In the genomic region with DNA sequence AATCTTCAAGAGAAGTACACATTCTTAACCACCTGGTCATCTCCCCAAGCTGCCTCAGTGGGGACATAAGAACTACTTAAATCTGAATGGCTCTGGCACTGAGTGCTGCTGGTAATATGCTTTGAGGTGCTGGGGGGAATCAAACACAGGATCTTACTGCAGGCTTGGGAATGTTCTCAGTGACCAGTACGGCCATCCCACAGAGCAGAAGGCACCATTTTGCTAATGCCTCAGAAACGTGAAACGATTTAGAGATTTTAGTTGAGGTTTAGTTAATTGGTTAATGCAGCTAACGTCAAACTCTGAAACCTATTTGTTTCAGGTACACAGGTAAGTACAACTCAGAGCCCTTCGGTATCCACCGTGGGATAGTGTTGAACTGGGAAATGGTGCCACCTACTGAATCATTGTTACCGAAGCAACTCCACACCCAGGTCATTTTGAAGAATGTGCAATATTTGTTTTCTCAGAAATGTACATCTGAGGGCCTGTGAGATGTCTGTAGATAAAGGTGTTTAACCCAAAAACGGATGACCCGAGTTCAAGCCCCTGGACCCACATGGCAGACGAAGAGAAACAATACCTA, we compare ENCODE assay signal across 11 mouse cellular contexts. TPM values are rescaled to one million over a fixed set of nuclear protein-coding genes. Genes with fewer than 3 reads are reported as not detected.
DNase-seq lines count a peak whose midpoint lies in the region; ATAC-seq and TF ChIP-seq lines count a peak whose summit lies in the region.
"Had no signal": no experiment of that assay in that cellular context is flagged by ENCODE, and none has a peak within 500 bp of the region (broad histone marks: within the 10 kb centered on the region; RNA-seq: fewer than 3 reads in every experiment).

No protein-coding gene starts in this region.

- H3K9me3 ChIP-seq in lung, embryonic 14.5 days (ENCODE audit: low read depth, low read length): no peaks in the 10 kb centered on the region
- H3K9me3 ChIP-seq: neural tube, embryonic 13.5 days had no signal

- DNase-seq in gastrocnemius, adult 2 months: no peak
- DNase-seq in gastrocnemius, postnatal 10 days: no peak
- DNase-seq in lung, embryonic 14.5 days: peak; percentile 24
- DNase-seq in lung, adult 2 months: no peak
- DNase-seq in kidney, postnatal 14 days: peak; percentile 37
- peak; percentile 11 to 12 for DNase-seq in thymus, postnatal 36 days
- no peak for DNase-seq in right cerebral cortex, postnatal 36 days (ENCODE audit: low spot score in 2 of 2)
- no peak for DNase-seq in left cerebral cortex, postnatal 14 days (ENCODE audit: low spot score in 2 of 2)
- DNase-seq: adrenal gland, postnatal 25 days; cerebellum, postnatal 25 days had no signal

- no peak overlapping the region for H3K9ac ChIP-seq in lung, embryonic 14.5 days
- H3K9ac ChIP-seq: neural tube, embryonic 13.5 days had no signal

- intact Hi-C loops in gastrocnemius, adult 2 months (cut with DNase I): no loop called here
- intact Hi-C loops in left cerebral cortex, postnatal 14 days (cut with DNase I): no loop called here

- no peaks in the 10 kb centered on the region for H3K27me3 ChIP-seq in lung, embryonic 14.5 days (ENCODE audit: insufficient read depth, low read length)
- H3K27me3 ChIP-seq: neural tube, embryonic 13.5 days had no signal

- no peak overlapping the region for H3K4me2 ChIP-seq in lung, embryonic 14.5 days
- H3K4me2 ChIP-seq: neural tube, embryonic 13.5 days had no signal

- 52% methylated on average over 10 of the region's 10 CpGs for WGBS in lung, embryonic 14.5 days
- 53% methylated on average over 10 of the region's 10 CpGs for WGBS in lung, adult 2 months

- TF ChIP-seq POLR2A in lung, adult 2 months (IDR thresholded peaks at IDR 0.05; ENCODE audit: borderline replicate concordance, extremely low read depth, low read depth, low read length): no peak

- H3K4me3 ChIP-seq in gastrocnemius, adult 2 months: no peak overlapping the region
- no peak overlapping the region for H3K4me3 ChIP-seq in lung, embryonic 14.5 days (ENCODE audit: low read depth, low read length)
- H3K4me3 ChIP-seq in lung, adult 2 months (replicated peaks; ENCODE audit: extremely low read depth, low read depth, low read length): no peak overlapping the region
- H3K4me3 ChIP-seq: neural tube, embryonic 13.5 days had no signal

- no peak for ATAC-seq in lung, embryonic 14.5 days (ENCODE audit: insufficient read depth)

- TF ChIP-seq CTCF in gastrocnemius, adult 2 months (IDR thresholded peaks at IDR 0.05): peak; percentile 46
- TF ChIP-seq CTCF in lung, embryonic 14.5 days (IDR thresholded peaks at IDR 0.05; ENCODE audit: low read depth): peak; percentile 22; the same call in 1 of the 2 replicates
- TF ChIP-seq CTCF in lung, adult 2 months (IDR thresholded peaks at IDR 0.05; ENCODE audit: insufficient read depth, low read length): no peak

- no peaks in the 10 kb centered on the region for H3K4me1 ChIP-seq in lung, embryonic 14.5 days (ENCODE audit: insufficient read depth)
- peaks cover 2% of the 10 kb centered on the region; the same call in 1 of the 2 replicates for H3K4me1 ChIP-seq in lung, adult 2 months (ENCODE audit: control insufficient read depth, insufficient read depth, low read length)
- H3K4me1 ChIP-seq: neural tube, embryonic 13.5 days had no signal

- peak overlapping the region; percentile 76 for H3K27ac ChIP-seq in gastrocnemius, adult 2 months
- H3K27ac ChIP-seq in lung, embryonic 14.5 days (ENCODE audit: low read depth): no peak overlapping the region
- H3K27ac ChIP-seq: neural tube, embryonic 13.5 days had no signal

- H3K36me3 ChIP-seq in lung, embryonic 14.5 days (ENCODE audit: insufficient read depth): no peaks in the 10 kb centered on the region
- H3K36me3 ChIP-seq: neural tube, embryonic 13.5 days had no signal

RNA-seq across cellular contexts. Expression of a gene that starts 7.6 kb away (rescaled TPM):
- total RNA-seq in gastrocnemius, adult 2 months (2021): 10 to 100 TPM; 13.3 to 14.0 TPM
- total RNA-seq in gastrocnemius, postnatal 10 days (2021): 10 to 100 TPM; 15.8 to 20.1 TPM
- 28.5 and 29.2 TPM in 2 replicates for polyA plus RNA-seq in lung, embryonic 14.5 days (2014; fragmentation: Nextera tagmentation; extraction: Ambion mirVana)
- polyA plus RNA-seq in lung, adult 2 months (2012; rRNA removed): 40.4 and 41.9 TPM in 2 replicates
- 10 to 100 TPM; 39.7 to 40.3 TPM for total RNA-seq in left cerebral cortex, postnatal 14 days (2021)

RNA-seq across cellular contexts. Expression of a gene that starts 31.5 kb away (rescaled TPM):
- total RNA-seq in gastrocnemius, adult 2 months (2021): 10 to 100 TPM; 16.9 to 20.9 TPM
- 10 to 100 TPM; 21.4 to 26.5 TPM for total RNA-seq in gastrocnemius, postnatal 10 days (2021)
- 55.0 and 55.9 TPM in 2 replicates for polyA plus RNA-seq in lung, embryonic 14.5 days (2014; fragmentation: Nextera tagmentation; extraction: Ambion mirVana)
- 5.8 and 9.0 TPM in 2 replicates for polyA plus RNA-seq in lung, adult 2 months (2012; rRNA removed)
- 10 to 100 TPM; 38.8 to 43.1 TPM for total RNA-seq in left cerebral cortex, postnatal 14 days (2021)

Comparison
In these comparisons a context has a peak if more than half of its experiments do, and no peak if none do; other contexts are left out.
1. DNase-seq: peak in lung, embryonic 14.5 days (single experiment), kidney, postnatal 14 days (single experiment) and thymus, postnatal 36 days (2 of 2); none in gastrocnemius, adult 2 months (single experiment), gastrocnemius, postnatal 10 days (single experiment), lung, adult 2 months (single experiment), right cerebral cortex, postnatal 36 days (0 of 2) and left cerebral cortex, postnatal 14 days (0 of 2).